Mouse (Mus musculus): ENCODE measurements around the gene Rps29. TPM values are rescaled to one million over a fixed set of nuclear protein-coding genes. Genes with fewer than 3 reads are reported as not detected.
A peak's percentile ranks its signal among the peaks of the same experiment; 100 is the strongest.

The Rps29 gene
- polyA plus RNA-seq, 1 experiment from 2014 or later: 1,602 TPM

GRCm38 (mm10) chr12:69190522-69190921, 31.5 kb upstream of the Rps29 start:
- 92% methylated on average over 1 of the region's 1 CpGs for WGBS
- no peaks in the 10 kb centered on the region for H3K9me3 ChIP-seq (ENCODE audit: control insufficient read depth)
- H3K4me2 ChIP-seq (replicated peaks; ENCODE audit: low read depth): no peak overlapping the region
- peaks cover 4% of the 10 kb centered on the region; the same call in 1 of the 2 replicates for H3K36me3 ChIP-seq (ENCODE audit: control insufficient read depth, insufficient read depth)
- ATAC-seq: no peak
- H3K4me3 ChIP-seq (ENCODE audit: low read depth, low read length): no peak overlapping the region
- peak; percentile 55 for TF ChIP-seq CTCF (IDR thresholded peaks at IDR 0.05; ENCODE audit: low read depth)
- 0 out of 2 replicates have a peak, but pooled peaks cover 2% of the 10 kb centered on the region for H3K4me1 ChIP-seq (replicated peaks; ENCODE audit: control insufficient read depth, insufficient read depth, low read length)
- H3K9ac ChIP-seq (ENCODE audit: low read depth, low read length): no peak overlapping the region
- H3K27ac ChIP-seq (ENCODE audit: low read depth, low read length): no peak overlapping the region
- H3K27me3 ChIP-seq (replicated peaks; ENCODE audit: control insufficient read depth, insufficient read depth, low read length): no peaks in the 10 kb centered on the region

- Histone ChIP-seq H3K9ac (ENCODE audit: low read depth, low read length) (no peak overlapping the region), H3K27ac (ENCODE audit: low read depth, low read length) (no peak overlapping the region), H3K4me3 (ENCODE audit: low read depth, low read length) (no peak overlapping the region), H3K36me3 (ENCODE audit: control insufficient read depth, insufficient read depth) (peaks cover 4% of the 10 kb centered on the region; the same call in 1 of the 2 replicates), H3K9me3 (ENCODE audit: control insufficient read depth) (no peaks in the 10 kb centered on the region), H3K4me1 (replicated peaks; ENCODE audit: control insufficient read depth, insufficient read depth, low read length) (peaks cover 7% of the 10 kb centered on the region; the same call in 1 of the 2 replicates), H3K4me2 (replicated peaks; ENCODE audit: low read depth) (no peak overlapping the region), H3K27me3 (replicated peaks; ENCODE audit: control insufficient read depth, insufficient read depth, low read length) (no peaks in the 10 kb centered on the region)
- TF ChIP-seq CTCF (IDR thresholded peaks at IDR 0.05; ENCODE audit: low read depth): no peak
- ATAC-seq: no peak
- WGBS: 88% methylated on average over 9 of the region's 9 CpGs
Observed at GRCm38 (mm10) chr12:69190074-69190473, 31.1 kb upstream of the Rps29 start.

DNA sequence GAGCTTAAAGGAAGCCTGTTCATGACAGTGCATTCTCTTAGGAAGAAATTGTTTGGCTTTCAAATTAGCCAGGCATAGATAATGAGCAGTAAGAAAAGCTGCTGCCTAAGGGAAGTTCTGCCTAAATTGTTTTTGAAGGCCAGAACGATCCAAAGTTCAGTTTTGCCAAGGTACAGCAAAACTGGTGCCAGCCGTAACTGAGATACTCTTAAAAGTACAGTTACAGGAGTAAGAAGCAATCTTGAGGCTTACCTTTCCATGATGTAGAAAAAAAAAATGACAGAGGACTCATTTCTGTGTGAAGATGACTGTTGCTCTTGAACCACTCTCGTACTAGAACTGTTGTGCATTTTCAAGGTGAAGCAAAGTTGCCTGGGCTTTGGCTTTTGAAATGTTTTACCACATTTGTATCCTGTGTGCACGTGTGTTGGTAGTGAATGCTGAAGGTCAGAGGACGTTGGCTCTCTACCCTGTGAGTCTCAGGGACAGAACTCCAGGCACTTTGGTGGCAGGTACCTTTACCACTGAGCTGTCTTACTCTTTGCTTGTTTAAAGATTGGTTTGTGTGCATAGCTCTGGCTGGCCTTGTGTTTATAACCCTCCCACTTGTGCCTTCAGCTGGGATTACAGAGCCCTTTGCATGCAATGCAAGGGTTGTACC, 28.0 kb upstream of the Rps29 start:
- TF ChIP-seq CTCF (IDR thresholded peaks at IDR 0.05; ENCODE audit: low read depth): no peak
- Histone ChIP-seq H3K4me3 (ENCODE audit: low read depth, low read length) (no peak overlapping the region), H3K27ac (ENCODE audit: low read depth, low read length) (0 out of 2 replicates have a peak overlapping the region, but pooled peaks have one; percentile 17)

DNA sequence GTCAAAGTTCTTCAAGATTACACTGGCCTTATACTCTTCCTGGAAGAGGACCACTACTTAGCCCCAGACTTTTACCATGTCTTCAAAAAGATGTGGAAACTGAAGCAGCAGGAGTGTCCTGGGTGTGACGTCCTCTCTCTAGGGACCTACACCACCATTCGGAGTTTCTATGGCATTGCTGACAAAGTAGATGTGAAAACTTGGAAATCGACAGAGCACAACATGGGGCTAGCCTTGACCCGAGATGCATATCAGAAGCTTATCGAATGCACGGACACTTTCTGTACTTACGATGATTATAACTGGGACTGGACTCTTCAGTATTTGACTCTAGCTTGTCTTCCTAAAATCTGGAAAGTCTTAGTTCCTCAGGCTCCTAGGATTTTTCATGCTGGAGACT, 26.4 kb upstream of the Rps29 start:
- TF ChIP-seq CTCF (IDR thresholded peaks at IDR 0.05; ENCODE audit: low read depth): no peak
- Histone ChIP-seq H3K27me3 (replicated peaks; ENCODE audit: control insufficient read depth, insufficient read depth, low read length) (no peaks in the 10 kb centered on the region), H3K9me3 (ENCODE audit: control insufficient read depth) (no peaks in the 10 kb centered on the region), H3K36me3 (ENCODE audit: control insufficient read depth, insufficient read depth) (peaks cover 4% of the 10 kb centered on the region; the same call in 1 of the 2 replicates), H3K4me1 (replicated peaks; ENCODE audit: control insufficient read depth, insufficient read depth, low read length) (peaks cover 8% of the 10 kb centered on the region; the same call in 1 of the 2 replicates), H3K9ac (ENCODE audit: low read depth, low read length) (peak overlapping the region; percentile 77), H3K4me3 (ENCODE audit: low read depth, low read length) (peak overlapping the region; percentile 84), H3K4me2 (replicated peaks; ENCODE audit: low read depth) (peak overlapping the region; percentile 77), H3K27ac (ENCODE audit: low read depth, low read length) (no peak overlapping the region)
- 44% methylated on average over 7 of the region's 7 CpGs for WGBS
- ATAC-seq: no peak

More for the DNA sequence above, 28.0 kb upstream of the Rps29 start:
- no peak for ATAC-seq
- no peaks in the 10 kb centered on the region for H3K27me3 ChIP-seq (replicated peaks; ENCODE audit: control insufficient read depth, insufficient read depth, low read length)
- no peak overlapping the region for H3K9ac ChIP-seq (ENCODE audit: low read depth, low read length)
- H3K9me3 ChIP-seq (ENCODE audit: control insufficient read depth): no peaks in the 10 kb centered on the region
- H3K4me1 ChIP-seq (replicated peaks; ENCODE audit: control insufficient read depth, insufficient read depth, low read length): peaks cover 8% of the 10 kb centered on the region; the same call in 1 of the 2 replicates
- 24% methylated on average over 5 of the region's 5 CpGs for WGBS
- H3K36me3 ChIP-seq (ENCODE audit: control insufficient read depth, insufficient read depth): peaks cover under 1% of the 10 kb centered on the region; the same call in 1 of the 2 replicates
- peak overlapping the region; percentile 28; the same call in 1 of the 2 replicates for H3K4me2 ChIP-seq (replicated peaks; ENCODE audit: low read depth)

- 0 out of 2 replicates have a peak, but pooled peaks have one; percentile 3 for TF ChIP-seq CTCF (IDR thresholded peaks at IDR 0.05; ENCODE audit: low read depth)
- Histone ChIP-seq H3K27ac (ENCODE audit: low read depth, low read length) (peak overlapping the region; percentile 84), H3K9me3 (ENCODE audit: control insufficient read depth) (no peaks in the 10 kb centered on the region), H3K4me2 (replicated peaks; ENCODE audit: low read depth) (peak overlapping the region; percentile 77), H3K4me1 (replicated peaks; ENCODE audit: control insufficient read depth, insufficient read depth, low read length) (peaks cover 8% of the 10 kb centered on the region; the same call in 1 of the 2 replicates), H3K9ac (ENCODE audit: low read depth, low read length) (peak overlapping the region; percentile 77), H3K4me3 (ENCODE audit: low read depth, low read length) (peak overlapping the region; percentile 84), H3K27me3 (replicated peaks; ENCODE audit: control insufficient read depth, insufficient read depth, low read length) (no peaks in the 10 kb centered on the region), H3K36me3 (ENCODE audit: control insufficient read depth, insufficient read depth) (peaks cover 4% of the 10 kb centered on the region; the same call in 1 of the 2 replicates)
- WGBS: under 1% methylated on average over 79 of the region's 86 CpGs
- ATAC-seq: peak; percentile 48
Observed at GRCm38 (mm10) chr12:69184342-69185295, 25.6 kb upstream of the Rps29 start.
